Comparison of ENCODE assay signal across 18 mouse cellular contexts in genomic region chr6:100094653-100095217, GRCm38 (mm10).
A peak's percentile ranks its signal among the peaks of the same experiment; 100 is the strongest.
DNase-seq lines count a peak whose midpoint lies in the region; ATAC-seq lines count a peak whose summit lies in the region.
"Had no signal": no experiment of that assay in that cellular context is flagged by ENCODE, and none has a peak within 500 bp of the region (broad histone marks: within the 10 kb centered on the region; RNA-seq: fewer than 3 reads in every experiment).

No protein-coding gene starts in this region.

- peak; percentile 81 for ATAC-seq in megakaryocyte-erythroid progenitor cell, adult 5-6 weeks (replicated peaks; ENCODE audit: low FRiP score, low TSS enrichment, poor library complexity, severe bottlenecking)
- no peak for ATAC-seq in activated CD4-positive, CD25-positive, alpha-beta regulatory T cell, adult 4 months
- no peak for ATAC-seq in hindbrain, embryonic 11.5 days (ENCODE audit: low FRiP score)

- DNase-seq in heart, embryonic 10.5 days (ENCODE audit: low spot score): no peak
- DNase-seq in heart, postnatal 36 days: no peak
- peak; percentile 40 for DNase-seq in spleen, adult 12 weeks (ENCODE audit: low spot score)
- DNase-seq in spleen, postnatal 14 days (ENCODE audit: low spot score in 2 of 2): no peak
- DNase-seq in liver: peak; percentile 47
- DNase-seq in hindbrain, embryonic 11.5 days (ENCODE audit: low spot score): no peak
- DNase-seq: adrenal gland, postnatal 36 days; kidney, adult 11 months; kidney, postnatal 36 days; lung, postnatal 10 days; right cerebral cortex, adult 18-20 months; thymus, adult 2 months had no signal

- H3K27ac ChIP-seq in heart, embryonic 10.5 days: peak overlapping the region; percentile 1; the same call in 1 of the 2 replicates
- H3K27ac ChIP-seq in hindbrain, embryonic 11.5 days (ENCODE audit: low read depth, low read length): no peak overlapping the region
- H3K27ac ChIP-seq: embryonic facial prominence, embryonic 12.5 days; hindbrain, embryonic 15.5 days; midbrain, embryonic 10.5 days had no signal

- H3K4me1 ChIP-seq in heart, embryonic 10.5 days: peaks cover 37% of the 10 kb centered on the region
- no peaks in the 10 kb centered on the region for H3K4me1 ChIP-seq in hindbrain, embryonic 11.5 days (replicated peaks; ENCODE audit: control insufficient read depth, insufficient read depth, low read length)
- H3K4me1 ChIP-seq: embryonic facial prominence, embryonic 12.5 days; hindbrain, embryonic 15.5 days; midbrain, embryonic 10.5 days had no signal

- H3K9me3 ChIP-seq in heart, embryonic 10.5 days: no peaks in the 10 kb centered on the region
- H3K9me3 ChIP-seq in hindbrain, embryonic 11.5 days (ENCODE audit: control insufficient read depth, low read length): no peaks in the 10 kb centered on the region
- H3K9me3 ChIP-seq: embryonic facial prominence, embryonic 12.5 days; hindbrain, embryonic 15.5 days; midbrain, embryonic 10.5 days had no signal

- no peaks in the 10 kb centered on the region for H3K36me3 ChIP-seq in heart, embryonic 10.5 days
- H3K36me3 ChIP-seq in hindbrain, embryonic 11.5 days (ENCODE audit: control insufficient read depth, insufficient read depth, low read length): no peaks in the 10 kb centered on the region
- H3K36me3 ChIP-seq: embryonic facial prominence, embryonic 12.5 days; hindbrain, embryonic 15.5 days; midbrain, embryonic 10.5 days had no signal

- intact Hi-C loops in heart, postnatal 36 days (cut with DNase I): no loop called here

- 46% methylated on average over 6 of the region's 6 CpGs for WGBS in heart, embryonic 10.5 days
- 85% methylated on average over 6 of the region's 6 CpGs for WGBS in hindbrain, embryonic 11.5 days

- peaks cover 67% of the 10 kb centered on the region for H3K27me3 ChIP-seq in heart, embryonic 10.5 days (ENCODE audit: insufficient read depth, poor library complexity, severe bottlenecking)
- H3K27me3 ChIP-seq in hindbrain, embryonic 11.5 days (ENCODE audit: control insufficient read depth, insufficient read depth, low read length): no peaks in the 10 kb centered on the region
- H3K27me3 ChIP-seq: hindbrain, embryonic 15.5 days had no signal

- H3K4me2 ChIP-seq in hindbrain, embryonic 11.5 days (replicated peaks; ENCODE audit: low read depth, low read length): no peak overlapping the region
- H3K4me2 ChIP-seq: embryonic facial prominence, embryonic 12.5 days; hindbrain, embryonic 15.5 days had no signal

- no peak overlapping the region for H3K9ac ChIP-seq in hindbrain, embryonic 11.5 days (ENCODE audit: low read depth, low read length)
- H3K9ac ChIP-seq: embryonic facial prominence, embryonic 12.5 days; hindbrain, embryonic 15.5 days had no signal

- H3K4me3 ChIP-seq in heart, embryonic 10.5 days: no peak overlapping the region
- H3K4me3 ChIP-seq in hindbrain, embryonic 11.5 days (ENCODE audit: low read depth, low read length): no peak overlapping the region
- H3K4me3 ChIP-seq: embryonic facial prominence, embryonic 12.5 days; hindbrain, embryonic 15.5 days; midbrain, embryonic 10.5 days; myocyte had no signal

Comparison
In these comparisons a context has a peak if more than half of its experiments do, and no peak if none do; other contexts are left out.
1. DNase-seq: peak in spleen, adult 12 weeks (single experiment) and liver (single experiment); none in heart, embryonic 10.5 days (single experiment), heart, postnatal 36 days (0 of 2), spleen, postnatal 14 days (0 of 2) and hindbrain, embryonic 11.5 days (single experiment).